Mouse (Mus musculus): ENCODE results near the gene Cttnbp2nl.

DNA sequence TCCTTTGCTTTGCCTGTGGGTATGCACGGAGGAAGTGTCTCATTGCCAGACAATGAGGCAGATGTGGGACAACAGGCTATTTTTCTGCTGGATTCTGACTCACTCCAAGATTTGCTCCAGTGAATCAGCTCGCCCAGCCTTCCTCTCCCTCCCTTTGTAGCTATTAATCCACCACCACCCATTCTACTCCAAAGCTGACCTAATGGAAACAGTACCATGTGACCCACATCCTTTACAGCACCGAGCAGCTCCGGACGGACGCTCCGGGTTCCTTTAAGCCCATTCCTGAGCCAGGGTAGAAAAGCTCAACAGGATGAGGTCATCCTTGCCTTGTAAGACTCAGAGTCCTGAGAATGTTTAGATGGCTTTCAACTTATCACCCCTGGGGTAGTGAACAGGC is 2.0 kb upstream of the Cttnbp2nl start:
- TF ChIP-seq CTCF (IDR thresholded peaks at IDR 0.05; ENCODE audit: low read depth, low read length) (no peak), POLR2AphosphoS5 (IDR thresholded peaks at IDR 0.05; ENCODE audit: insufficient replicate concordance, low read depth, low read length) (no peak)
